Mouse (Mus musculus) gastrocnemius, adult 2 months (tissue): ENCODE measurements around the gene Polr2g. TPM values are rescaled to one million over a fixed set of nuclear protein-coding genes. Genes with fewer than 3 reads are reported as not detected.
A peak's percentile ranks its signal among the peaks of the same experiment; 100 is the strongest.
"Not testable (repeated sequence)": the region's sequence is repeated elsewhere in the genome, so short reads cannot be mapped to it uniquely, and the experiment has no call there.

Source experiments
- DNase-seq: peaks from one replicate; pipeline ENCODE4 v3.0.0; 2022
- H3K27ac ChIP-seq: fragments of 200-600 bp; 2 replicates; pipeline ENCODE4 v1.8.1; 2022; ENCODE audit warnings: mild to moderate bottlenecking
- H3K4me3 ChIP-seq: fragments of 200-600 bp; 2 replicates; pipeline ENCODE4 v1.8.1; 2022; ENCODE audit warnings: mild to moderate bottlenecking, moderate library complexity
- CTCF ChIP-seq: fragments of 200-600 bp; IDR thresholded peaks from 2 replicates; pipeline ENCODE4 v1.8.1; 2022; ENCODE audit warnings: antibody characterized with exemption, mild to moderate bottlenecking, moderate library complexity
- intact Hi-C: fragments of 180-260 bp; cut with DNase I; formaldehyde crosslinking; loops from one replicate; pipeline ENCODE4 v1.15.1; 2025
- long read RNA-seq, 2 experiments: library from polyadenylated mRNA; stranded (forward); transcript quantifications; one replicate each; pipeline ENCODE4 v2.0.0; 2021
- total RNA-seq, 2 experiments: library from RNA; stranded (reverse); gene quantifications; 2 replicates each; pipeline ENCODE4 v1.2.3; 2021

Gene Polr2g
- total RNA-seq, result 10 to 100 TPM; 35.6 to 42.6 TPM
- long read RNA-seq, experiment 1, transcript Polr2g-201 (8 exons, 890 nt), result major isoform, 13 of 19 reads
- long read RNA-seq, experiment 1, partial matches to known transcripts, result 3 of 19 reads
- long read RNA-seq, experiment 1, other reads (novel, unspliced or antisense), result 0 of 19 reads
- long read RNA-seq, experiment 2, transcript Polr2g-201 (8 exons, 890 nt), result major isoform, 20 of 24 reads
- long read RNA-seq, experiment 2, partial matches to known transcripts, result 1 of 24 reads
- long read RNA-seq, experiment 2, other reads (novel, unspliced or antisense), result 1 of 24 reads

- intact Hi-C loops, result no loop called here
- peak; percentile 92 for DNase-seq
- H3K4me3 ChIP-seq, result peak within 1 kb of the TSS; percentile 94
- H3K27ac ChIP-seq, result peak within 1 kb of the TSS; percentile 87
- TF ChIP-seq CTCF, result no peak
Measured at GRCm38 (mm10) chr19:8798264-8798946, at the start of gene Polr2g. Polr2g (minus strand) TSS chr19:8798577.

- Histone ChIP-seq H3K4me3 (no peak overlapping the region), H3K27ac (peak overlapping the region; percentile 20)
- peak; percentile 81 for TF ChIP-seq CTCF
- DNase-seq, result peak; percentile 82
- intact Hi-C loops, result loop anchor here (2.0 kb wide), 1 partner anchor 266 kb away; no protein-coding TSS in a partner anchor
Measured at GRCm38 (mm10) chr19:8844371-8845129, 46.2 kb upstream of the Polr2g start.

- Histone ChIP-seq H3K27ac (no peak overlapping the region), H3K4me3 (no peak overlapping the region)
- no peak for DNase-seq
- intact Hi-C loops, result no loop called here
- TF ChIP-seq CTCF, result no peak
Measured at GRCm38 (mm10) chr19:8842961-8843360, 44.6 kb upstream of the Polr2g start.

- intact Hi-C loops, result no loop called here
Measured at GRCm38 (mm10) chr19:8841012-8841411, 42.6 kb upstream of the Polr2g start.

GRCm38 (mm10) chr19:8839908-8840791, 41.8 kb upstream of the Polr2g start:
- peak overlapping the region; percentile 71 for H3K27ac ChIP-seq

More at GRCm38 (mm10) chr19:8841012-8841411, 42.6 kb upstream of the Polr2g start:
- no peak for DNase-seq
- H3K4me3 ChIP-seq, result peak overlapping the region; percentile 82
- peak overlapping the region; percentile 71 for H3K27ac ChIP-seq
- TF ChIP-seq CTCF, result no peak

GRCm38 (mm10) chr19:8839103-8839907, 40.9 kb upstream of the Polr2g start, which contains the start of gene Gng3:
Gng3 (minus strand) TSS chr19:8839194.
- H3K27ac ChIP-seq, result peak within 1 kb of the TSS; percentile 94
- DNase-seq, result no peak
- H3K4me3 ChIP-seq, result peak within 1 kb of the TSS; percentile 95
- TF ChIP-seq CTCF, result no peak
- intact Hi-C loops, result no loop called here

More at GRCm38 (mm10) chr19:8839908-8840791, 41.8 kb upstream of the Polr2g start:
- DNase-seq, result peak; percentile 75
- no peak for TF ChIP-seq CTCF
- intact Hi-C loops, result no loop called here
- H3K4me3 ChIP-seq, result peak overlapping the region; percentile 82

GRCm38 (mm10) chr19:8838041-8838730, 39.8 kb upstream of the Polr2g start:
- no peak for TF ChIP-seq CTCF
- intact Hi-C loops, result no loop called here
- peak overlapping the region; percentile 95 for H3K4me3 ChIP-seq
- peak overlapping the region; percentile 94 for H3K27ac ChIP-seq
- DNase-seq, result peak; percentile 51

- H3K27ac ChIP-seq, result peak within 1 kb of the TSS; percentile 94
- peak; percentile 89 for DNase-seq
- intact Hi-C loops, result no loop called here
- peak; percentile 78 for TF ChIP-seq CTCF
- peak within 1 kb of the TSS; percentile 95 for H3K4me3 ChIP-seq
Measured at GRCm38 (mm10) chr19:8837251-8837791, 38.9 kb upstream of the Polr2g start, which contains the start of gene Bscl2. Bscl2 (plus strand) TSS chr19:8837467.

- H3K27ac ChIP-seq, result peak overlapping the region; percentile 94; the same call in 1 of the 2 replicates
- DNase-seq, intact Hi-C loops, H3K4me3 ChIP-seq: not testable (repeated sequence)
Measured at GRCm38 (mm10) chr19:8836327-8836726, 38.0 kb upstream of the Polr2g start.

GRCm38 (mm10) chr19:8832971-8833370, 34.6 kb upstream of the Polr2g start:
- no peak for TF ChIP-seq CTCF
- no peak overlapping the region for H3K4me3 ChIP-seq
- intact Hi-C loops, result no loop called here
- no peak overlapping the region for H3K27ac ChIP-seq
- no peak for DNase-seq
